Mouse (Mus musculus) cerebellum, adult 2 months (tissue): ENCODE data around the gene Frmd8.

ENCODE experiments used
- CTCF ChIP-seq: fragments of 200-500 bp; IDR thresholded peaks from 2 replicates; pipeline ENCODE4 v1.5.1; 2011; ENCODE audit warnings: low read depth, mild to moderate bottlenecking, control low read depth, low read length, moderate library complexity, borderline replicate concordance; ENCODE audit not compliant: insufficient read depth
- POLR2A ChIP-seq: fragments of 200-500 bp; IDR thresholded peaks from 2 replicates; pipeline ENCODE4 v1.6.1; 2011; ENCODE audit warnings: low read length, control low read depth, borderline replicate concordance; ENCODE audit not compliant: insufficient read depth

GRCm38 (mm10) chr19:5813567-5813966, 61.5 kb downstream of the Frmd8 start:
- no peak for TF ChIP-seq POLR2A
- TF ChIP-seq CTCF = no peak
